Mouse (Mus musculus) ES-E14 (cell line): ENCODE results near the gene Cd22. TPM values are rescaled to one million over a fixed set of nuclear protein-coding genes. Genes with fewer than 3 reads are reported as not detected.

ENCODE experiments used
- DNase-seq: peaks from one replicate; pipeline ENCODE4 v3.0.0-alpha.2; 2013; ENCODE audit warnings: low read depth, low spot score
- H3K27ac ChIP-seq: 2 replicates; pipeline ENCODE4 v1.5.1; 2012; ENCODE audit warnings: low read depth, mild to moderate bottlenecking, low read length, moderate library complexity, mixed read lengths; ENCODE audit not compliant: poor library complexity, insufficient read depth, severe bottlenecking
- H3K36me3 ChIP-seq: 2 replicates; pipeline ENCODE4 v1.6.1; 2012; ENCODE audit warnings: mild to moderate bottlenecking, low read length, moderate library complexity, mixed read lengths; ENCODE audit not compliant: control insufficient read depth, poor library complexity, insufficient read depth, severe bottlenecking
- H3K4me1 ChIP-seq, 2 experiments: fragments of 150-350 bp in 1 of 2; sonication (generic) in 1 of 2; 2 replicates each; pipeline ENCODE4 v1.6.1; 2012; ENCODE audit warnings: low read length in 2 of 2, mild to moderate bottlenecking in 1 of 2, mixed read lengths in 1 of 2; ENCODE audit not compliant: control insufficient read depth in 2 of 2, insufficient read depth in 2 of 2, poor library complexity in 1 of 2
- H3K4me3 ChIP-seq, 2 experiments: fragments of 150-350 bp in 1 of 2; sonication (generic) in 1 of 2; 2 replicates each; pipeline ENCODE4 v1.5.1; 2012; ENCODE audit warnings: low read length in 2 of 2, low read depth in 1 of 2, mild to moderate bottlenecking in 1 of 2, mixed read lengths in 1 of 2; ENCODE audit not compliant: insufficient read depth in 1 of 2, poor library complexity in 1 of 2, severe bottlenecking in 1 of 2
- H3K9ac ChIP-seq: 2 replicates; pipeline ENCODE4 v1.6.1; 2012; ENCODE audit warnings: low read depth, mild to moderate bottlenecking, low read length, mixed read lengths; ENCODE audit not compliant: poor library complexity, insufficient read depth, severe bottlenecking
- H3K9me3 ChIP-seq: fragments of 150-350 bp; sonication (generic); 2 replicates; pipeline ENCODE4 v1.6.1; 2012; ENCODE audit warnings: low read depth, mild to moderate bottlenecking, low read length; ENCODE audit not compliant: control insufficient read depth, insufficient read depth
- CHD2 ChIP-seq: IDR thresholded peaks from 2 replicates; pipeline ENCODE4 v1.6.1; 2014; ENCODE audit warnings: mild to moderate bottlenecking, low read depth, low read length, inconsistent platforms
- HCFC1 ChIP-seq: IDR thresholded peaks from 2 replicates; pipeline ENCODE4 v1.6.1; 2012; ENCODE audit warnings: low read length, inconsistent platforms, borderline replicate concordance; ENCODE audit not compliant: insufficient read depth
- MAFK ChIP-seq: IDR thresholded peaks from 2 replicates; pipeline ENCODE4 v1.6.1; 2014; ENCODE audit warnings: mild to moderate bottlenecking, low read depth, low read length, inconsistent platforms; ENCODE audit not compliant: insufficient read depth
- ZC3H11A ChIP-seq: IDR thresholded peaks from 2 replicates; pipeline ENCODE4 v1.6.1; 2012; ENCODE audit warnings: low read depth, mild to moderate bottlenecking, inconsistent platforms, low read length, borderline replicate concordance
- ZNF384 ChIP-seq: IDR thresholded peaks from 2 replicates; pipeline ENCODE4 v1.6.1; 2012; ENCODE audit warnings: low read depth, low read length, inconsistent platforms
- in situ Hi-C, 2 experiments: fragments of 600-800 bp; cut with MboI; formaldehyde crosslinking; loops; one replicate each; pipeline ENCODE4 v1.15.1; 2025; ENCODE audit warnings: low sequenced_read_pairs in 2 of 2, inconsistent platforms in 1 of 2; ENCODE audit not compliant: unreplicated experiment in 2 of 2
- total RNA-seq: library from RNA; depleted of rRNA; stranded (reverse); fragments of 300-350 nt; gene quantifications from 2 replicates; pipeline ENCODE4 v1.2.3, GENCODE M21; 2012

The Cd22 gene
- total RNA-seq, 1 experiment = 0.45 TPM

DNA sequence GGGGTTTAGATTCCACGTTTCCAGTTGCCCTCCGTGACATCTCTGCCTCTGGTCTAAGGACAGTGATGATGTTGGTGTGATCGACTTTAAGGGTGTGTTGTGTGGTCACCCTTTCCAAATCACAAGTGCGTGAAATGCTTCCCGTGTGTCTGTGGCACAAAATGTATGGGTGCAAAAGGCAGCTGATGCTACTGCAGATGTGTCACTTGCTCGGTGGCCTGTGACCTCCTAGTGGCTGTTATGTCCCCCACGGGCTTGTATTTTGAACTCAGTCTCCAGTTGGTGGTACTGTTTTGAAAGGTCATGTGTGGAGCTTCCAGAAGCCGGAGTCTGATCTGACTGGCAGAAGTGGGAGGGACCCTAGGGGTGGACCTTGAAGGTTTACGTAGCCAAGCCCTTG, 11.6 kb upstream of the Cd22 start:
- in situ Hi-C loops = no loop called here
- H3K27ac ChIP-seq = no peak overlapping the region
- TF ChIP-seq HCFC1 (no peak), MAFK (no peak), ZC3H11A (no peak), CHD2 (no peak), ZNF384 (no peak)
- peaks cover 0 to 7% of the 10 kb centered on the region in 2 experiments; a peak in 1 of 4 replicates for H3K4me1 ChIP-seq
- DNase-seq = no peak
- H3K9me3 ChIP-seq = no peaks in the 10 kb centered on the region
- H3K4me3 ChIP-seq = no peak overlapping the region
- no peaks in the 10 kb centered on the region for H3K36me3 ChIP-seq
- H3K9ac ChIP-seq = no peak overlapping the region

- DNase-seq = no peak
- no peak overlapping the region for H3K27ac ChIP-seq
- in situ Hi-C loops = no loop called here
- no peaks in the 10 kb centered on the region for H3K36me3 ChIP-seq
- H3K9me3 ChIP-seq = no peaks in the 10 kb centered on the region
- TF ChIP-seq MAFK (no peak), HCFC1 (no peak), ZC3H11A (no peak), ZNF384 (no peak), CHD2 (no peak)
- H3K4me1 ChIP-seq = peaks cover 0 to 7% of the 10 kb centered on the region in 2 experiments; a peak in 1 of 4 replicates
- no peak overlapping the region for H3K4me3 ChIP-seq
- no peak overlapping the region for H3K9ac ChIP-seq
These were observed 10.5 kb upstream of the Cd22 start for GRCm38 (mm10) chr7:30890681-30891080.

- Histone ChIP-seq H3K4me1 (peaks cover 0 to 7% of the 10 kb centered on the region in 2 experiments; a peak in 1 of 4 replicates), H3K9ac (no peak overlapping the region), H3K4me3 (no peak overlapping the region), H3K9me3 (no peaks in the 10 kb centered on the region), H3K27ac (no peak overlapping the region), H3K36me3 (no peaks in the 10 kb centered on the region)
- TF ChIP-seq HCFC1 (no peak), MAFK (no peak), ZNF384 (no peak), CHD2 (no peak), ZC3H11A (no peak)
- in situ Hi-C loops = no loop called here
- DNase-seq = no peak
These were observed 8.6 kb upstream of the Cd22 start for GRCm38 (mm10) chr7:30888786-30889185.

DNA sequence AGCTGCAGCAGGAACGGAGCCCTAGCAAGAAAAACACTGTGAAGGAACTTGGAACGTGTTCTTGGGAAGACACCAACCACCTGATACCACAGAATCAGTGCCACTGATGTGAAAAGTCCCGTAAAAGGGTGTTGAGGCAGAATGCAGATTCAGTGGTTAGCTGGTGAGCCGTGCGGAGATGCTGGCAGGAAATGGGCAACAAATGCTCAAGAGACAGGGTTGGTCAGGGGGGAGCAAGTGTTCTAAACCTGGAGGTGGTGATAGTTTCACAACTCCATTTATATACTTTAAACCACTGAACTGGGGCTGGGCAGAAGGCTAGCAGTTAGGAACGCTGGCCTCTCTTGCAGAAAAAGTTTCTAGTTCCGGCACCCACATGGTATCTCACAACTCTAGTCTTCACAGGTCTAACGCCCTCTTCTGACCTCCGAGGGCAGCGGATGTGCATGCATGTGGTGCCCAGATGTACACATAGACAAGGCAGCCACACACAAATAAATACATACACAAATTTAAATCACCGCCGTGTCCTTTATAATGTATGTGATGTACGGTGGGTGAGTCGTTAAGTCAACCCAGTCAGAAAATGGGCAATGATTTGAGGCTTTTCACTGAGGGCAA, 7.5 kb upstream of the Cd22 start:
- H3K9ac ChIP-seq = no peak overlapping the region
- H3K9me3 ChIP-seq = no peaks in the 10 kb centered on the region
- H3K36me3 ChIP-seq = no peaks in the 10 kb centered on the region
- in situ Hi-C loops = no loop called here
- DNase-seq = no peak
- no peak overlapping the region for H3K27ac ChIP-seq
- H3K4me1 ChIP-seq = peaks cover 0 to 5% of the 10 kb centered on the region in 2 experiments; a peak in 1 of 4 replicates
- no peak overlapping the region for H3K4me3 ChIP-seq
- no peak for TF ChIP-seq HCFC1
- no peak for TF ChIP-seq CHD2
- TF ChIP-seq MAFK = no peak
- no peak for TF ChIP-seq ZNF384
- TF ChIP-seq ZC3H11A = no peak

DNA sequence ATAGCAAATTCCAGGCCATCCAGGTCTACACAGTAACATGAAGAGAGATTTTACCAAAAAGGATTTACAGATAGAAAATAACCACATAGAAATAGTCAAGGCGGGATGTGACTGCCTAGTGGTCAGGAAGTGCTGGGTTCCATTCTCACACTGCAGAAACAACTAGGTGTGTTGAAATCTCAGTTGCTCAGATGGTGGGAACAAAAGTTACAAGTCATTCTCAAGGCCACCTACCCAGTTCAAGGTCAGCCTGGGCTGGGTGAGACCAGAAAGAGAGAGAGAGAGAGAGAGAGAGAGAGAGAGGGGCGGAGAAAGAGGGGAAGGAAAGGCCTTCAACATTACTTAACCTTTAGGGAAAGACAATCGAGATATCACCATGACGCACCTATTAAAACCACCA, 6.7 kb upstream of the Cd22 start:
- Histone ChIP-seq H3K9me3 (no peaks in the 10 kb centered on the region), H3K9ac (no peak overlapping the region), H3K36me3 (no peaks in the 10 kb centered on the region), H3K4me3 (no peak overlapping the region), H3K27ac (no peak overlapping the region), H3K4me1 (no peaks in the 10 kb centered on the region; a peak in 1 of 4 replicates)
- DNase-seq = no peak
- in situ Hi-C loops = no loop called here
- no peak for TF ChIP-seq CHD2
- no peak for TF ChIP-seq ZC3H11A
- TF ChIP-seq HCFC1 = no peak
- TF ChIP-seq MAFK = no peak
- TF ChIP-seq ZNF384 = no peak
